Mouse (Mus musculus) olfactory bulb, adult 2 months (tissue): ENCODE data around the gene 2310030G06Rik.

ENCODE experiments used
- CTCF ChIP-seq: fragments of 200-500 bp; IDR thresholded peaks from 2 replicates; pipeline ENCODE4 v1.5.1; 2012; ENCODE audit warnings: low read depth, mild to moderate bottlenecking, low read length, moderate library complexity; ENCODE audit not compliant: insufficient read depth
- POLR2A ChIP-seq: fragments of 200-500 bp; IDR thresholded peaks from 2 replicates; pipeline ENCODE4 v1.6.1; 2012; ENCODE audit warnings: mild to moderate bottlenecking, low read depth, low read length, moderate library complexity; ENCODE audit not compliant: insufficient read depth

GRCm38 (mm10) chr9:50729600-50729999 lies 16.7 kb downstream of the 2310030G06Rik start:
- TF ChIP-seq CTCF (no peak), POLR2A (no peak)
